ENCODE assay signal across 8 mouse cellular contexts in the genomic region with DNA sequence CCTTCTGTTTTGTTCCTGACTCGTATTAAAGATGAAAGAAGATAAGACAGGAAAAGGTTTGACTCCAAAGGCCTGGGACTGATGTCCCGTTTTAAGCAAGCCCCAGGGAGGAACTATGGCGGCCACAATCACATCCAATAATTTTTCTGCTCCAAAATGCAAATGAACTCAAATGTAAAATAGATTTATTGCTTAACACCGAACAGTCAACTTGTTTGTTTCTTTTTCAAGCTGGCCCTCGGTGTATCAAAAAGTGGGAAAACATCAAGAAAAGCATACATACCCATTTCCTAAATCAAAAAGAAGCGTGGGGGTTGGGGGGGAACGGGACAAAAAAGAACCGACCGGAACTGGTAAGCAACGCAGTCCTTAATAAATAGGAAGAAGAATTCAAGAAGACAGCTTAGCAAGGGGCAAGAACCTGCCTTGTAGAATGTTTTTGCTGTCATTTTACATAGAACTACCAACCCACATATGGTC. TPM values are rescaled to one million over a fixed set of nuclear protein-coding genes. Genes with fewer than 3 reads are reported as not detected.
A peak's percentile ranks its signal among the peaks of the same experiment; 100 is the strongest.
DNase-seq lines count a peak whose midpoint lies in the region; ATAC-seq lines count a peak whose summit lies in the region.

No protein-coding gene starts in this region.

- no peak for ATAC-seq in CD4-positive, CD25-positive, alpha-beta regulatory T cell, adult 4 months
- ATAC-seq in limb, embryonic 13.5 days (ENCODE audit: low FRiP score, low read depth) = no peak
- ATAC-seq in stomach, embryonic 16.5 days (ENCODE audit: insufficient read depth, low FRiP score) = no peak

- 7% methylated on average over 10 of the region's 10 CpGs for WGBS in forebrain, embryonic 10.5 days
- 7% methylated on average over 10 of the region's 10 CpGs for WGBS in limb, embryonic 13.5 days
- 14% methylated on average over 10 of the region's 10 CpGs for WGBS in stomach, embryonic 16.5 days

- H3K4me3 ChIP-seq in forebrain, embryonic 10.5 days = peak overlapping the region; percentile 92
- peak overlapping the region; percentile 88 for H3K4me3 ChIP-seq in limb, embryonic 13.5 days
- peak overlapping the region; percentile 93 for H3K4me3 ChIP-seq in stomach, embryonic 16.5 days (replicated peaks; ENCODE audit: low read length)

- no peaks in the 10 kb centered on the region for H3K9me3 ChIP-seq in forebrain, embryonic 10.5 days
- H3K9me3 ChIP-seq in limb, embryonic 13.5 days = no peaks in the 10 kb centered on the region
- H3K9me3 ChIP-seq in stomach, embryonic 16.5 days (replicated peaks; ENCODE audit: control insufficient read depth, low read length) = no peaks in the 10 kb centered on the region

- H3K9ac ChIP-seq in limb, embryonic 13.5 days = no peak overlapping the region
- 0 out of 2 replicates have a peak overlapping the region, but pooled peaks have one; percentile 1 for H3K9ac ChIP-seq in stomach, embryonic 16.5 days (ENCODE audit: low read length)

- peak overlapping the region; percentile 100 for H3K27ac ChIP-seq in forebrain, embryonic 10.5 days
- no peak overlapping the region for H3K27ac ChIP-seq in limb, embryonic 13.5 days
- peak overlapping the region; percentile 81 for H3K27ac ChIP-seq in stomach, embryonic 16.5 days (ENCODE audit: low read length)

- peak overlapping the region; percentile 76 for H3K4me2 ChIP-seq in limb, embryonic 13.5 days (replicated peaks)
- peak overlapping the region; percentile 78 for H3K4me2 ChIP-seq in stomach, embryonic 16.5 days (ENCODE audit: low read depth, low read length)

- H3K36me3 ChIP-seq in forebrain, embryonic 10.5 days (replicated peaks) = no peaks in the 10 kb centered on the region
- no peaks in the 10 kb centered on the region for H3K36me3 ChIP-seq in limb, embryonic 13.5 days
- no peaks in the 10 kb centered on the region for H3K36me3 ChIP-seq in stomach, embryonic 16.5 days (ENCODE audit: control insufficient read depth, insufficient read depth, low read length)

- peak; percentile 41 for DNase-seq in CD4-positive, CD25-positive, alpha-beta regulatory T cell, adult 2 months (ENCODE audit: low read depth, low spot score)
- DNase-seq in 3134 (ENCODE audit: extremely low read depth, insufficient read length, low spot score) = peak; percentile 43
- DNase-seq in forebrain, embryonic 10.5 days (ENCODE audit: extremely low spot score, low spot score) = no peak
- no peak for DNase-seq in T-cell, adult 2 months (ENCODE audit: low spot score)
- no peak for DNase-seq in thymus, postnatal 4 days

- peaks cover 68% of the 10 kb centered on the region for H3K4me1 ChIP-seq in forebrain, embryonic 10.5 days
- peaks cover 55% of the 10 kb centered on the region for H3K4me1 ChIP-seq in limb, embryonic 13.5 days
- peaks cover 39% of the 10 kb centered on the region for H3K4me1 ChIP-seq in stomach, embryonic 16.5 days (ENCODE audit: control insufficient read depth, insufficient read depth, low read length)

- H3K27me3 ChIP-seq in forebrain, embryonic 10.5 days (ENCODE audit: poor library complexity, severe bottlenecking) = peaks cover 6% of the 10 kb centered on the region; the same call in 1 of the 2 replicates
- no peaks in the 10 kb centered on the region for H3K27me3 ChIP-seq in limb, embryonic 13.5 days
- no peaks in the 10 kb centered on the region for H3K27me3 ChIP-seq in stomach, embryonic 16.5 days (ENCODE audit: control insufficient read depth, insufficient read depth, low read length)

RNA-seq across cellular contexts. Expression of a gene that starts 15.9 kb away (rescaled TPM):
- polyA plus RNA-seq in CD4-positive, CD25-positive, alpha-beta regulatory T cell, adult 4 months (2017; shearing (Covaris generic)) = 10 to 100 TPM in 1 of 2 experiments, 1 to 10 TPM in 1; 8.1 to 10.4 TPM
- 3.4 and 4.1 TPM in 2 replicates for polyA plus RNA-seq in forebrain, embryonic 10.5 days (2016; fragmentation: Nextera tagmentation; extraction: Ambion mirVana)
- polyA plus RNA-seq in limb, embryonic 13.5 days (2015; fragmentation: Nextera tagmentation; extraction: Ambion mirVana) = 4.5 and 4.6 TPM in 2 replicates
- 3.0 and 3.2 TPM in 2 replicates for polyA plus RNA-seq in stomach, embryonic 16.5 days (2015; fragmentation: Nextera tagmentation; extraction: Ambion mirVana)

Comparison
In these comparisons a context has a peak if more than half of its experiments do, and no peak if none do; other contexts are left out.
1. DNase-seq: peak in CD4-positive, CD25-positive, alpha-beta regulatory T cell, adult 2 months (single experiment) and 3134 (single experiment); none in forebrain, embryonic 10.5 days (single experiment), T-cell, adult 2 months (single experiment) and thymus, postnatal 4 days (single experiment).
2. Peak in every context shown above with its lines, with median percentiles within 50 percentile points of each other: H3K4me3 ChIP-seq.